Mouse (Mus musculus) stomach, postnatal 0 days (tissue): ENCODE results near the gene Ppp1r12c.

Source experiments
- CTCF ChIP-seq: IDR thresholded peaks from 2 replicates; pipeline ENCODE4 v1.5.1; 2016; ENCODE audit warnings: antibody characterized with exemption, low read depth, mild to moderate bottlenecking, moderate library complexity
- EP300 ChIP-seq: optimal IDR thresholded peaks from 2 replicates; pipeline ENCODE3; 2016; ENCODE audit warnings: antibody characterized with exemption

GRCm38 (mm10) chr7:4482281-4482680 is 19.2 kb downstream of the Ppp1r12c start:
- TF ChIP-seq CTCF (no peak), EP300 (no peak)
